Mouse (Mus musculus) spleen, adult 2 months (tissue): ENCODE data around the gene Sgk1.

Experiments used
- CTCF ChIP-seq: fragments of 200-500 bp; IDR thresholded peaks from 2 replicates; pipeline ENCODE4 v1.5.1; 2011; ENCODE audit warnings: mild to moderate bottlenecking, inconsistent platforms; ENCODE audit not compliant: insufficient read depth, insufficient read length, insufficient replicate concordance; ENCODE audit errors: extremely low read depth
- POLR2A ChIP-seq: fragments of 200-500 bp; IDR thresholded peaks from 2 replicates; pipeline ENCODE4 v1.6.1; 2011; ENCODE audit warnings: low read depth, low read length, inconsistent platforms

DNA sequence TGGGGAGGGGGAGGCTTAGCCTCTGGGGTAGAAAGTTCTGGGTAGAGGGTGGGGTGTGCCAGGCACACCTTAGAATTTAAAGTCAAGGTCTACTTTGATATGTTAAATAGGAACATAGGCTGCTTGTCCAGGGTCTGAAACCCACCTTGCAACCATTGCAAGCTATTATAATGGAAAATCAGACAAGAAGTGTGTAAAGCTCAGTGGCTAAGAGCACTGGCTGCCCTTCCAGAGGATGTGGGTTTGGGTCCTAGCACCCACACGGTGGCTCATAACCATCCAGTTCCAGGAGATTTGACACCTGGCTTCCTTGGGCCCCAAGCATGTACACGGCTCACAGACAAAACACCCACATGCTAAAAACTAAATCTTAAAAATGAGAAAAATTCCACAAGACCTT lies 100.3 kb downstream of the Sgk1 start:
- TF ChIP-seq CTCF (no peak), POLR2A (no peak)
